Mouse (Mus musculus) stomach, embryonic 16.5 days (tissue): ENCODE measurements around the gene Mef2b. TPM values are rescaled to one million over a fixed set of nuclear protein-coding genes. Genes with fewer than 3 reads are reported as not detected.
A peak's percentile ranks its signal among the peaks of the same experiment; 100 is the strongest.

Experiments
- ATAC-seq: fragments of 200-750 bp; cut with Nextera tagmentation; 2 replicates; pipeline ENCODE4 v1.8.0; 2017; ENCODE audit warnings: moderate number of reproducible peaks, moderate TSS enrichment; ENCODE audit not compliant: insufficient read depth, low FRiP score
- H3K27ac ChIP-seq: fragments of 300-500 bp; sonication (generic); 2 replicates; pipeline ENCODE4 v1.5.1; 2014; ENCODE audit warnings: low read length
- H3K27me3 ChIP-seq: fragments of 300-500 bp; sonication (generic); 2 replicates; pipeline ENCODE4 v1.6.1; 2014; ENCODE audit warnings: low read length, control low read depth, mixed read lengths; ENCODE audit not compliant: control insufficient read depth, insufficient read depth
- H3K36me3 ChIP-seq: fragments of 300-500 bp; sonication (generic); 2 replicates; pipeline ENCODE4 v1.6.1; 2014; ENCODE audit warnings: low read length; ENCODE audit not compliant: control insufficient read depth, insufficient read depth
- H3K4me1 ChIP-seq: fragments of 300-500 bp; sonication (generic); 2 replicates; pipeline ENCODE4 v1.6.1; 2014; ENCODE audit warnings: low read length, control low read depth, mixed read lengths; ENCODE audit not compliant: control insufficient read depth, insufficient read depth
- H3K4me2 ChIP-seq: fragments of 300-500 bp; sonication (generic); 2 replicates; pipeline ENCODE4 v1.6.1; 2014; ENCODE audit warnings: low read depth, low read length, mixed read lengths
- H3K4me3 ChIP-seq: fragments of 300-500 bp; sonication (generic); replicated peaks from 2 replicates; pipeline ENCODE4 v1.5.1; 2014; ENCODE audit warnings: mild to moderate bottlenecking, low read length
- H3K9ac ChIP-seq: fragments of 300-500 bp; sonication (generic); 2 replicates; pipeline ENCODE4 v1.6.1; 2014; ENCODE audit warnings: low read length
- H3K9me3 ChIP-seq: fragments of 300-500 bp; sonication (generic); replicated peaks from 2 replicates; pipeline ENCODE4 v1.6.1; 2016; ENCODE audit warnings: low read length, control low read depth; ENCODE audit not compliant: control insufficient read depth
- WGBS: fragments of 180-500 bp; shearing (Covaris S2); extraction: QIAGEN DNeasy Blood & Tissue Kit; methylation state at CpG from one replicate; pipeline ENCODE4 v1.1.7; 2014; 5-methylcytosine and 5-hydroxymethylcytosine counted together
- polyA plus RNA-seq: library from polyadenylated mRNA; unstranded; fragments of >200 nt; fragmentation: Nextera tagmentation; extraction: Ambion mirVana; gene quantifications from 2 replicates; pipeline ENCODE4 v1.2.1, GENCODE M21; 2015

Mef2b gene
- polyA plus RNA-seq, 1 experiment from 2014 or later, result 0.25 TPM

- Histone ChIP-seq H3K4me3 (no peak overlapping the region), H3K9ac (no peak overlapping the region), H3K9me3 (no peaks in the 10 kb centered on the region), H3K4me1 (0 out of 2 replicates have a peak, but pooled peaks cover 8% of the 10 kb centered on the region), H3K27ac (no peak overlapping the region), H3K27me3 (no peaks in the 10 kb centered on the region), H3K36me3 (peaks cover 12% of the 10 kb centered on the region; the same call in 1 of the 2 replicates), H3K4me2 (no peak overlapping the region)
- no peak for ATAC-seq
- WGBS, result 53% methylated on average over 2 of the region's 2 CpGs
These were observed 42.4 kb downstream of the Mef2b start for GRCm38 (mm10) chr8:70181903-70182252.

GRCm38 (mm10) chr8:70183194-70183593 lies 43.7 kb downstream of the Mef2b start:
- WGBS, result 85% methylated on average over 4 of the region's 4 CpGs
- no peak overlapping the region for H3K27ac ChIP-seq

GRCm38 (mm10) chr8:70188707-70189106 lies 49.2 kb downstream of the Mef2b start:
- H3K4me1 ChIP-seq, result no peaks in the 10 kb centered on the region
- 54% methylated on average over 7 of the region's 7 CpGs for WGBS
- H3K9me3 ChIP-seq, result no peaks in the 10 kb centered on the region
- no peak overlapping the region for H3K4me3 ChIP-seq
- no peaks in the 10 kb centered on the region for H3K36me3 ChIP-seq
- no peak overlapping the region for H3K9ac ChIP-seq
- peak; percentile 51; the same call in 1 of the 2 replicates for ATAC-seq
- no peak overlapping the region for H3K4me2 ChIP-seq
- no peak overlapping the region for H3K27ac ChIP-seq
- H3K27me3 ChIP-seq, result no peaks in the 10 kb centered on the region

More at GRCm38 (mm10) chr8:70183194-70183593, 43.7 kb downstream of the Mef2b start:
- H3K9ac ChIP-seq, result no peak overlapping the region
- no peaks in the 10 kb centered on the region for H3K9me3 ChIP-seq
- ATAC-seq, result no peak
- H3K4me3 ChIP-seq, result no peak overlapping the region
- peaks cover 9% of the 10 kb centered on the region; the same call in 1 of the 2 replicates for H3K36me3 ChIP-seq
- H3K4me1 ChIP-seq, result 0 out of 2 replicates have a peak, but pooled peaks cover 8% of the 10 kb centered on the region
- no peaks in the 10 kb centered on the region for H3K27me3 ChIP-seq
- H3K4me2 ChIP-seq, result no peak overlapping the region

GRCm38 (mm10) chr8:70193238-70193637 lies 53.7 kb downstream of the Mef2b start:
- no peaks in the 10 kb centered on the region for H3K9me3 ChIP-seq
- no peak overlapping the region for H3K4me3 ChIP-seq
- H3K27me3 ChIP-seq, result no peaks in the 10 kb centered on the region
- ATAC-seq, result peak; percentile 57; the same call in 1 of the 2 replicates
- no peak overlapping the region for H3K9ac ChIP-seq
- no peak overlapping the region for H3K4me2 ChIP-seq
- H3K4me1 ChIP-seq, result 0 out of 2 replicates have a peak, but pooled peaks cover 3% of the 10 kb centered on the region
- WGBS, result 66% methylated on average over 5 of the region's 5 CpGs
- H3K36me3 ChIP-seq, result no peaks in the 10 kb centered on the region
- H3K27ac ChIP-seq, result no peak overlapping the region

GRCm38 (mm10) chr8:70194191-70194590 lies 54.7 kb downstream of the Mef2b start:
- Histone ChIP-seq H3K27me3 (no peaks in the 10 kb centered on the region), H3K9me3 (no peaks in the 10 kb centered on the region), H3K4me2 (no peak overlapping the region), H3K4me3 (no peak overlapping the region), H3K36me3 (no peaks in the 10 kb centered on the region), H3K4me1 (0 out of 2 replicates have a peak, but pooled peaks cover 3% of the 10 kb centered on the region), H3K27ac (no peak overlapping the region), H3K9ac (no peak overlapping the region)
- WGBS, result 78% methylated on average over 3 of the region's 3 CpGs
- ATAC-seq, result no peak

- Histone ChIP-seq H3K9me3 (no peaks in the 10 kb centered on the region), H3K27ac (no peak overlapping the region), H3K4me2 (no peak overlapping the region), H3K36me3 (no peaks in the 10 kb centered on the region), H3K4me1 (peaks cover 13% of the 10 kb centered on the region), H3K27me3 (no peaks in the 10 kb centered on the region), H3K9ac (no peak overlapping the region), H3K4me3 (no peak overlapping the region)
- WGBS, result 76% methylated on average over 2 of the region's 2 CpGs
- ATAC-seq, result no peak
These were observed 56.3 kb downstream of the Mef2b start for GRCm38 (mm10) chr8:70195762-70196161.

GRCm38 (mm10) chr8:70197603-70198002 lies 58.1 kb downstream of the Mef2b start:
- 43% methylated on average over 7 of the region's 7 CpGs for WGBS
- Histone ChIP-seq H3K27me3 (no peaks in the 10 kb centered on the region), H3K9me3 (no peaks in the 10 kb centered on the region), H3K4me3 (no peak overlapping the region), H3K36me3 (no peaks in the 10 kb centered on the region), H3K27ac (no peak overlapping the region), H3K4me1 (peaks cover 13% of the 10 kb centered on the region), H3K4me2 (no peak overlapping the region), H3K9ac (no peak overlapping the region)
- ATAC-seq, result no peak

- no peak overlapping the region for H3K9ac ChIP-seq
- H3K4me2 ChIP-seq, result no peak overlapping the region
- no peaks in the 10 kb centered on the region for H3K27me3 ChIP-seq
- H3K4me1 ChIP-seq, result peaks cover 13% of the 10 kb centered on the region
- no peak overlapping the region for H3K4me3 ChIP-seq
- peak; percentile 22; the same call in 1 of the 2 replicates for ATAC-seq
- no peak overlapping the region for H3K27ac ChIP-seq
- H3K36me3 ChIP-seq, result no peaks in the 10 kb centered on the region
- WGBS, result 54% methylated on average over 5 of the region's 5 CpGs
- no peaks in the 10 kb centered on the region for H3K9me3 ChIP-seq
These were observed 60.7 kb downstream of the Mef2b start for GRCm38 (mm10) chr8:70200098-70200681.

GRCm38 (mm10) chr8:70201417-70201816 lies 61.9 kb downstream of the Mef2b start:
- Histone ChIP-seq H3K36me3 (no peaks in the 10 kb centered on the region), H3K27ac (no peak overlapping the region), H3K9ac (no peak overlapping the region), H3K4me1 (peaks cover 13% of the 10 kb centered on the region), H3K27me3 (no peaks in the 10 kb centered on the region), H3K4me2 (no peak overlapping the region), H3K4me3 (no peak overlapping the region), H3K9me3 (no peaks in the 10 kb centered on the region)
- WGBS, result 73% methylated on average over 3 of the region's 3 CpGs
- ATAC-seq, result no peak
